Mouse (Mus musculus) ES-Bruce4 (cell line): ENCODE measurements around the gene Cd2bp2. TPM values are rescaled to one million over a fixed set of nuclear protein-coding genes. Genes with fewer than 3 reads are reported as not detected.
A peak's percentile ranks its signal among the peaks of the same experiment; 100 is the strongest.

Source experiments
- H3K27ac ChIP-seq: 2 replicates; pipeline ENCODE4 v1.5.1; 2012; ENCODE audit warnings: low read length, inconsistent platforms; ENCODE audit not compliant: insufficient read depth
- H3K27me3 ChIP-seq: 2 replicates; pipeline ENCODE4 v1.6.1; 2012; ENCODE audit warnings: mild to moderate bottlenecking, low read length, inconsistent platforms; ENCODE audit not compliant: control insufficient read depth, poor library complexity, insufficient read depth, severe bottlenecking
- H3K36me3 ChIP-seq: 2 replicates; pipeline ENCODE4 v1.6.1; 2012; ENCODE audit warnings: inconsistent platforms, mild to moderate bottlenecking, low read length, moderate library complexity; ENCODE audit not compliant: control insufficient read depth, poor library complexity, insufficient read depth, severe bottlenecking
- H3K4me1 ChIP-seq: one replicate; pipeline ENCODE4 v1.8.1; 2011; ENCODE audit warnings: low read length; ENCODE audit not compliant: control insufficient read depth, insufficient read depth
- H3K4me3 ChIP-seq: 2 replicates; pipeline ENCODE4 v1.5.1; 2011; ENCODE audit warnings: low read depth, mild to moderate bottlenecking, low read length
- H3K9ac ChIP-seq: 2 replicates; pipeline ENCODE4 v1.6.1; 2012; ENCODE audit warnings: low read depth, mild to moderate bottlenecking, inconsistent platforms; ENCODE audit not compliant: poor library complexity, severe bottlenecking
- H3K9me3 ChIP-seq: replicated peaks from 2 replicates; pipeline ENCODE4 v1.6.1; 2012; ENCODE audit warnings: mild to moderate bottlenecking, low read length, inconsistent platforms; ENCODE audit not compliant: control insufficient read depth, poor library complexity, insufficient read depth, severe bottlenecking
- CTCF ChIP-seq: IDR thresholded peaks from one replicate; pipeline ENCODE4 v1.8.1; 2011; ENCODE audit warnings: low read depth, low read length
- EP300 ChIP-seq: IDR thresholded peaks from 2 replicates; pipeline ENCODE4 v1.6.1; 2011; ENCODE audit warnings: low read depth, low read length; ENCODE audit not compliant: insufficient read depth
- POLR2A ChIP-seq: IDR thresholded peaks from one replicate; pipeline ENCODE4 v1.8.1; 2011; ENCODE audit warnings: low read length; ENCODE audit not compliant: insufficient read depth
- polyA plus RNA-seq: library from polyadenylated mRNA; stranded (reverse); fragments of >200 nt; gene quantifications from 2 replicates; pipeline ENCODE4 v1.2.4, GENCODE M21; 2011; ENCODE audit warnings: low read depth; ENCODE audit not compliant: missing spikeins, insufficient read depth, insufficient read length

Cd2bp2 gene
- polyA plus RNA-seq, result 98.6 and 120 TPM in 2 replicates

- Histone ChIP-seq H3K27me3 (no peaks in the 10 kb centered on the region), H3K9me3 (no peaks in the 10 kb centered on the region), H3K36me3 (peaks cover 58% of the 10 kb centered on the region), H3K4me3 (peak within 1 kb of the TSS; percentile 93), H3K4me1 (peaks cover 2% of the 10 kb centered on the region), H3K27ac (peak within 1 kb of the TSS; percentile 85), H3K9ac (peak within 1 kb of the TSS; percentile 83)
- TF ChIP-seq POLR2A, result peak; percentile 85
- TF ChIP-seq CTCF, result no peak
- peak; percentile 64; the same call in 1 of the 2 replicates for TF ChIP-seq EP300
These were observed at the start of gene Cd2bp2 for GRCm38 (mm10) chr7:127195544-127196295. TSS of gene Cd2bp2 (minus strand) at chr7:127196050.

- H3K27me3 ChIP-seq, result no peaks in the 10 kb centered on the region
- peak overlapping the region; percentile 91 for H3K4me3 ChIP-seq
- H3K4me1 ChIP-seq, result peaks cover 2% of the 10 kb centered on the region
- TF ChIP-seq EP300 (no peak), CTCF (no peak), POLR2A (no peak)
- H3K27ac ChIP-seq, result peak overlapping the region; percentile 70
- H3K36me3 ChIP-seq, result no peaks in the 10 kb centered on the region; the same call in 1 of the 2 replicates
- H3K9me3 ChIP-seq, result no peaks in the 10 kb centered on the region
- peak overlapping the region; percentile 82 for H3K9ac ChIP-seq
These were observed 49.0 kb upstream of the Cd2bp2 start for GRCm38 (mm10) chr7:127244658-127245510.

GRCm38 (mm10) chr7:127243870-127244657 is 48.2 kb upstream of the Cd2bp2 start, which contains the start of gene Zfp771:
TSS of gene Zfp771 (plus strand) at chr7:127244274.
- H3K9ac ChIP-seq, result peak within 1 kb of the TSS; percentile 82
- peaks cover 2% of the 10 kb centered on the region for H3K4me1 ChIP-seq
- no peaks in the 10 kb centered on the region; the same call in 1 of the 2 replicates for H3K36me3 ChIP-seq
- H3K27me3 ChIP-seq, result no peaks in the 10 kb centered on the region
- H3K4me3 ChIP-seq, result peak within 1 kb of the TSS; percentile 91
- H3K27ac ChIP-seq, result peak within 1 kb of the TSS; percentile 70
- TF ChIP-seq CTCF (no peak), EP300 (no peak), POLR2A (peak; percentile 12)
- no peaks in the 10 kb centered on the region for H3K9me3 ChIP-seq

- Histone ChIP-seq H3K9ac (peak overlapping the region; percentile 82), H3K4me3 (peak overlapping the region; percentile 58), H3K36me3 (no peaks in the 10 kb centered on the region; the same call in 1 of the 2 replicates), H3K4me1 (peaks cover 2% of the 10 kb centered on the region), H3K27ac (peak overlapping the region; percentile 62), H3K27me3 (no peaks in the 10 kb centered on the region), H3K9me3 (no peaks in the 10 kb centered on the region)
- TF ChIP-seq EP300 (no peak), CTCF (no peak), POLR2A (no peak)
These were observed 47.6 kb upstream of the Cd2bp2 start for GRCm38 (mm10) chr7:127243361-127243867.

DNA sequence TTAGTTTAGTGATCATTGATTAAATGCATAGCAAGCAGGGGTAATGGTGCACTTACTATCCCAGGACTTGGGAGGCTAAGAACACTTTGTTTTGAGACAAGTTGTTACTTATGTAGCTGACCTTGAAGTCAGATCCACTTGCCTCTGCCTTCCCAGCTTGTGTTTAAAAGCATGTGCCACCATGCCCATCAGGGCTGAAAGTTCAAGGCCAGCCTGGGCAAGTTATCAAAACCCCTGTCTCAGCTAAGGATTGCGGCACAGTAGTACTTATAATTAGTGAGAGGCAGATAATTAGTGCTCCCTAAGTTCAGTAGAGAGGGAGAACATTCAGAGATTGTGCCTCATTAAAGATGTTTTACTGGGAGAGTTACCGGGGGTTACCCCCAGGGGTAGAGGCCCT is 38.9 kb upstream of the Cd2bp2 start:
- Histone ChIP-seq H3K27ac (peak overlapping the region; percentile 33; the same call in 1 of the 2 replicates), H3K36me3 (peaks cover 37% of the 10 kb centered on the region), H3K9ac (peak overlapping the region; percentile 95), H3K9me3 (no peaks in the 10 kb centered on the region), H3K4me1 (no peaks in the 10 kb centered on the region), H3K27me3 (no peaks in the 10 kb centered on the region), H3K4me3 (peak overlapping the region; percentile 78)
- TF ChIP-seq POLR2A, result no peak
- no peak for TF ChIP-seq CTCF
